Mouse (Mus musculus): ENCODE measurements around the gene Pfas.

Pfas gene

DNA sequence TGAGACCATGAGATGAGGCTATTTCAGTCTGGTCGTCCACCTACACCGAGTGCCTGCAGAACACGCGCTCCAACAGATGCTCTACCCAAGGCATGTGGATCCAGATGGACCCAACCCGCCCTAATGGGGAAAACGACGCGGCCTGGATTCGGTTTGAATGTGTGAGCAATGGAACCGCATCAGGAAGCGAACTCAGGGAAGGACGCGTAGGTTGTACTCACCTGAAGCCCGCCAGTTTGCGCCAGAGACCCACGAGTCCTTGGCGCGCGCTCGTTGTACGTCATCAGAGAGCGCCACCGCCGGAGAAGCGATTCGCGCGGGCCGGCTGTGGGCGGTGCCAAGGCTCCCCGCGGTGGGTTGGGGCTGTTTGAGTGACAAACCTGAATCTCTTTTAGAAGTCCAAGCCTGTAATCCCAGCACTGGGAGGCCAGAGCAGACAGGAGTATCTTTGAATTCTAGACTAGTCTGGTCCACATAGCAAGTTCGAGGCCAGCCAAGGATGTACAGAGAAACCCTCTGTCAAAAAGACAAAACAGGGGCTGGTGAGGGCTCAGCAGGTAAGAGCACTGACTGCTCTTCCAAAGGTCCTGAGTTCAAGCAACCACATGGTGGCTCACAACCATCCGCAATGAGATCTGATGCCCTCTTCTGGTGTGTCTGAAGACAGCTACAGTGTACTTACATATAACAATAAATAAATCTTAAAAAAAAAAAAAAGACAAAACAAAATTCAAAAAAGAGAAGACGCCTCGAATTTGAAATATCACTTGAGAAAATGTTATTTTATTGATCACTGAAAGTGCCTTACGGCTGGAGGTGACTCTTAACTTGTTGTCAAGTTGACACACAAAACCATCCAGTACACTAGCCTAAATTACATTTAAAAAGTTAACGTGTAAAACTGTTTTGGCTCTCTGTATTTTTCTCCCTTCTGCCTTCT lies at the start of gene Pfas:
TSS of gene Pfas (minus strand) at position 279 of the 940 bp plus-strand sequence.
- DNase-seq: peak; percentile 93

GRCm38 (mm10) chr11:69053848-69054247 lies 45.6 kb upstream of the Pfas start:
- no peak for DNase-seq

- no peak for DNase-seq
Observed at GRCm38 (mm10) chr11:69052824-69053421, 44.7 kb upstream of the Pfas start.

- DNase-seq: no peak
Observed at GRCm38 (mm10) chr11:69051771-69052170, 43.5 kb upstream of the Pfas start.

DNA sequence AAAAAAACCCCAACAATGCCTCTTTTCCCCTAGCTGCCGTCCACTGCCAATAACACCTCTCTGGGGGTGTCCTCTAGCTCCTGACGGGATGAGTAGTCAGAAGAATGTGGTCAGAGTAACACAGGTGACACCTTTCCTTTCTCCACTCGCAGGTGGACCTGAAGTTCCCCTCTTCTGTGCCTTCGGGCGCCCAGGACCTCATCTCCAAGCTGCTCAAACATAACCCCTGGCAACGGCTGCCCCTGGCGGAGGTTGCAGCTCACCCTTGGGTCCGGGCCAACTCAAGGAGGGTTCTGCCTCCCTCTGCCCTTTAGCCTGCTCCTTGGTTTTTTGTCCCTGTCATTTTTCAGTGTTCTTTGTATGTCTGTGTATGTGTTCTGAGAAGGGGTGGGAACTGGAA lies 42.5 kb upstream of the Pfas start:
- no peak for DNase-seq

- DNase-seq: no peak
Observed at GRCm38 (mm10) chr11:69048151-69048550, 39.9 kb upstream of the Pfas start.

DNA sequence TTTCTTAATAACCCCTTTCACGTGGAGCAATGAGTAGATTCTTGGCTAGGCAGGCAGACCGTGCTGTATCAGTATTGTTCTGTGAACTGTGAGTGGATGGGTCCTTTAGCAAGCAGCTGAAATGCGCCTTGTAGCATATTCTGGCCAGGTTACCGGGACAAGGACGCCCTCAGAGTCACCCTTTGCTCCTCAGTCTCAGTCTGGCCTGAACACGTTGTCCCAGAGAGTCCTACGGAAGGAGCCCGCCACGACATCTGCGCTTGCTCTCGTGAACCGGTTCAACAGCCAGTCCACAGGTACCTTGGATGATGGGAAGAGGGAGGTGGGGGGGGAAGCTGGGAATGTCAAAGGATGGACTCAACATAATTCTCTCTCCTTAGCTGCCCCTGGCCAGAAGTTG lies 39.3 kb upstream of the Pfas start:
- no peak for DNase-seq

GRCm38 (mm10) chr11:69046395-69046774 lies 38.1 kb upstream of the Pfas start:
- no peak for DNase-seq

GRCm38 (mm10) chr11:69045531-69046394 lies 37.5 kb upstream of the Pfas start, which contains the start of gene Aurkb:
Gene Aurkb, plus strand, starts transcription at chr11:69045647.
- peak; percentile 90 for DNase-seq

DNA sequence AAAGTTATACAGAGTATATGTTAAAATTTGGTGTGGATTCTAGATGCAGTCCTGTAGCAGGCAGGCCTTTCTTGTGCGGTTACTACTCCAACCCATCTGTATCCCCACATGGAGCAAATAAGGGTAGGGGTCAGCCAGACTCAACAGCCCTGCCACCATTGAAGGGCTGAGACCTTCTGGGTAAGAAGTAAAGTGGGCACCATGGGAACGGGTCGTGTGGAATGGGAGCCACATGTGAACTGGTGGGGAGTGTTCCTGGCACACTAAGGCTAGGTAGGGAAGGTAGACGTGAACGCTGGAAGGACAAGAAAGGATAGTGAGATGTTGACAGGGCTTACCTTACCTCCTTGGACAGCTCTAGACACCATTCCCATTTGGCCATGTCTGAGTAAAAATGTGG lies 29.9 kb upstream of the Pfas start:
- no peak for DNase-seq

GRCm38 (mm10) chr11:69037231-69038061 lies 29.2 kb upstream of the Pfas start:
- peak; percentile 86 for DNase-seq

DNA sequence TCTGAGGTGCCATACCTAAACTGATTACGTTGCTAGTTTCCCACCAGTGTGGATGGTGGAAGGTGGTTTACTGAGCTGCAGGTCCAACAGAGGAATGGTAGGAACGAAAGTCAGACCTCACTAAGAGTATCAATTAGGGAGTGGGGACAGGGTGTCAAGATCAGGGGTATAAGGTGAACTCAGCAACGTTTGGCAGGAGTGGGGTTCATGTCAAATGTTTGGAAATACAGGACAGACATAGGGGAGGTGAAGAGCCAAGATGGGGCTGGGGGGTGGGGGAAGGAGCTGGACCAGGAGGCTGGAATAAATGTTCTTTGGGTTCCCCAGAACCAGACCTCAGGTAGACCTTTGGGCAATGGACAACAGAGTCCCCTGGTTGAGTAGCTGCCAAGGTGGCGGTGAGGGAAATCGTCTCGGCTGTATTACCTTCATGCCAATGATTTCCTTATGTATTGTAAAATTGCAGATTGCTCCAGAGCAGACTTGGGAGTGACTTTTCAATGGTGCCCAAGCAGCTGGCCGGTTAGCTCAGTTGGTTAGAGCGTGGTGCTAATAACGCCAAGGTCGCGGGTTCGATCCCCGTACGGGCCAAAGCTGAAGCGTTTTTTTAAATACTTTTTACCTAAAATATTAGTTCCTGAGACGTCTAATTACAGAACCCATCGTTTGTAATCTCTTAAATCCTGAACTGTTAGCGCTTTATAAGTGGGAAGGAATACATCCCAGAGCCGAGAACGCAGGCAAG lies 28.4 kb upstream of the Pfas start:
- peak; percentile 90 for DNase-seq

GRCm38 (mm10) chr11:69035849-69036248 lies 27.6 kb upstream of the Pfas start:
- peak; percentile 93 for DNase-seq

DNA sequence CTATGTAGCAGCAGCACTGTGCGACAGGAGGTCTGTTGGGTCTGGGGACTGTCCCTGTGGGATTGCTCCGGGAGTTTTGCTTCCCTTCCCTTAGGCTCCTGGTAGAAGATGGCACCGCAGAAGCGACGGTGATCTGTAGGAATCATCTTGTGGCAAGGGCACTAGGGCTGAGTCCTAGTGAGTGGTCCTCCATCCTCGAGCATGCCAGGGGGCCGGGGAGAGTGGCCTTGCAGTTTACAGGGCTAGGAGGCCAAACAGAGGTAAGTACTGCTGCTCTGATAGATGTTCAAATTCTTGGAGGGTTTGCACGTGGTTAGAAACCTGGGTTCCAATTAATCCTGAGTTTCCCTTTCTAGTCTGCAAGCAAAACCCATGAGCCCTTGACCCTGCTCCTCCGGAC lies 27.2 kb upstream of the Pfas start:
- no peak for DNase-seq

DNA sequence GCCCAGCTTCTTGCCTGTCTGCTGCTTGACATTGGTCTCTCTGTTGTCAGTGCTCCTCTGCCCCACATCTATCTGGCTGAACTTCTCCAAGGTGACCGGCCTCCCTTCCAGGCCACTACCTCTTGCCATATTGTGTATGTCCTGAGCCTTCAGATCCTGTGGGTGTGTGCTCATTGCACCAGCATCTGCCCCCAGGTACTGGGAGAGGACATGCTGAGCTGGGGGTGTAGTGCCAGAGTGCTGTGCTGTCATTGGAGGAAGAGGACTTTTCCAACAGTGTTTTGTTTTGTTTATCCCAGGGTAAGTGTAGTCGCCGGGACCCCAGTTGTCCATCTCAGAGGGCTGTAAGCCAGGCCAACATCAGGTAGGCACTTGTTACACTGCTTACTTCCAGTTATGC lies 26.3 kb upstream of the Pfas start:
- DNase-seq: no peak

DNA sequence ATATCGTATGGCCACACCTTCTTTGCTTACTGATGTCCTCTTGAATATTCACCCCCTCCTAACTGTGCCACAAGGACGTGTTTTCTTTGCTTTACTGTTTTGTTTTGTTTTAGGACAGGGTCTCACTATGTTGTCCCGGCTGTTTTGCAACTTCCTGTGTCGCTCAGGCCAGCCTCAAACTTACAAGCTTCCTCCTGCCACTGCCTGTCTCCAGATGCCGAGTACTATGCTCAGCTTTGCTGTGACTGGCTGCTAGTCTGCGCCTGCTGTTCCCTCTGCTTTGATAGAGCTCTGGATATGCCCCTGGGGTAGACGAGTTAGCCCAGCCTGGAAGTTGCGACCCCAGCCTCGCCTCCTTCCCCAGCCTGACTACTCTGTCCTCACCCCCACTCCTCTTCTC lies 25.3 kb upstream of the Pfas start:
- no peak for DNase-seq

- no peak for DNase-seq
Observed at GRCm38 (mm10) chr11:69028805-69029204, 20.5 kb upstream of the Pfas start.

- no peak for DNase-seq
Observed at GRCm38 (mm10) chr11:69026562-69026961, 18.3 kb upstream of the Pfas start.

GRCm38 (mm10) chr11:69020691-69021090 lies 12.4 kb upstream of the Pfas start:
- DNase-seq: no peak

DNA sequence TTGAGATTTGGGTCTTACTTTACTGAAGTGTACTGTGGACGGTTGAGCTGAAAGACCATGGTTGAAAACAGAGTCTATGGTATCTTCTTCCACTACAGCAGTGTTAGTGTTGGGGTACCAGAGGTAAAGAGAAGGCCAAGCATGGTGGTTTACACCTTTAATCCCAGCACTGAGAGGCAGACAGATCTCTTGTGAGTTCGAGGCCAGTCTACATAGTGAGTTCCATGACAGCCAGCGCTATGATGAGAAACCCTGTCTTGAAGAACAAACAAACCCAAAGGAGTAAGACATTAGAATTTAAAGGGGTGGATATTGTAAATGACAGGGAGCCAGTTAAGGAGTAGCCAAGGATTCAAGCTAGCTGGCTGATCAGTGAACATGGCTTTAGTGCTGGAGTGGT lies 8.5 kb upstream of the Pfas start:
- DNase-seq: no peak

DNA sequence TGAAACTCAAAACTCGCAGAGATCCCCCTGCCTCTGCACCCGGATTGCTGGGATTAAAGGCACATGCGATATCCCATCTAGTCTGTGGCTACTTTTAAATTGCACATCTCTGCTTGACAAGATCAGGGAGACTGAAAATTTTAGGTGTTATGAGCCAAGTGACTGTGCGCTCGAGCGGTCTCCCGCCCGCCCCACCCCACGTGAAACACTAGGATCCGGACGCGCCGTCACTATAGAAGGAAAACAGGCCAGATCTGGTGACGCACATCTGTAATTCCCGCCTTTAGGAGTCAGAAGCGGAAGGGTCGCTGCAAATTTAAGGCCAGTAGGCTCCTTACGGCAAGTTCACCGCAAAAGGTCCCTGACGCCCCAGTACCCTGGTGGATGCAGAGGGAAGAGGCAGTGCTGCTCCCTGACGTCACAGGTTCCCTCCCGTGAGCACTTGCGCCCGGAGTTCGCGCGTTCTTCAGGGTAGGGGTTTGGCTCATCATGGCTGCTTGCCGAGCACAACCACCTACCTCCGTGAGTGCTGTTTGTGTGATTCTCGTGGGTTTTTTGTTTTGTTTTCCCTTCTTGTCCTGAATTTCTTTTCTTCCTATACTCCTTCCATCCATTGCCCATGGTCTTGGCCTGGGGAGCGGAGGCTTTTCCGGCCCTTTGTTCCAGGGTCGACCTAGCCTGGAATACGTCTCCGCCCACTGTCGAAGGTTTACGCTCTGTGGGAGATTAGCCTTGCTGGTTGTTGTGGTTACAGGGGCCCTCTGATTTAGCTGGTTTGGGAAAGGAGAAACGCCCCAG lies 7.6 kb upstream of the Pfas start, which contains the start of gene Ctc1:
TSS of gene Ctc1 (plus strand) at position 268 of the 798 bp plus-strand sequence.
- peak; percentile 93 for DNase-seq
